Mouse (Mus musculus): ENCODE measurements around the gene Tmod4.

GRCm38 (mm10) chr3:95174011-95174592 is 49.8 kb downstream of the Tmod4 start:
- TF ChIP-seq CTCF (IDR thresholded peaks at IDR 0.05), result peak; percentile 94
- no peak for TF ChIP-seq EP300 (IDR thresholded peaks at IDR 0.05)

All from lung, postnatal 0 days (tissue).